Mouse (Mus musculus): ENCODE results near the gene Ranbp3l. TPM values are rescaled to one million over a fixed set of nuclear protein-coding genes. Genes with fewer than 3 reads are reported as not detected.

The Ranbp3l gene
- not detected for total RNA-seq (2023)

DNA sequence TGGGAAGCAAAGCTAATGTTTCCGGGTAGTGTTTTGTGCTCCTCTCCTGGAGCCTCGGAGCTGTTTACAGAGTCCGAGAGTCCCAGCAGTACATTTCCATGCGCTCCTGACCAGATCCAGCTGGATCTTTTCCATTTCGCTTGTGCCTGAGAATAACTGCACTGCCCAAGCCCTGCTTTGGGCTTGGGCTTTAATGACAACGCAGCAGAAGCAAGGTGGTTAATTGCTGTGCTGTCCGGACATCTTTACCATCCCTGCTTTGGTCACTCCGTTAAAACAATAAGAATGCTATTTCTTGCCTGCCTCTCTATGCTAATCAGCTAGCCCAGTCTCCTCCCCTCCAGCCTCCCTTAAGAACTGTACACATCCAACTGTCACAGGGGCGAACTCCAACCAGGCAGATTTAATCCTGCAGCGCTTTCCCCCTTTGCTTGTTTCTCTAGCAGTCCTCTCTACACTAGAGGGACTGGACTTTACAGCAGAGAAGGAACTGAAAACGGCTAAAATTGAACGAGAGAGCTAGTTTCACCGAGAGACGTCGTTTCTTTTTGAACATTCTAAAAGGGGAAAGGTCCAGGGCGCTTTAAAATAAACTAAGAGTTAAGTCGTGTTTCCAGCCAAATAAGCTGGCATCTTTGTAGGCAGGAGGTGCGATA is at the start of gene Ranbp3l:
Ranbp3l (plus strand) TSS at position 377 of the 656 bp plus-strand sequence.

DNA sequence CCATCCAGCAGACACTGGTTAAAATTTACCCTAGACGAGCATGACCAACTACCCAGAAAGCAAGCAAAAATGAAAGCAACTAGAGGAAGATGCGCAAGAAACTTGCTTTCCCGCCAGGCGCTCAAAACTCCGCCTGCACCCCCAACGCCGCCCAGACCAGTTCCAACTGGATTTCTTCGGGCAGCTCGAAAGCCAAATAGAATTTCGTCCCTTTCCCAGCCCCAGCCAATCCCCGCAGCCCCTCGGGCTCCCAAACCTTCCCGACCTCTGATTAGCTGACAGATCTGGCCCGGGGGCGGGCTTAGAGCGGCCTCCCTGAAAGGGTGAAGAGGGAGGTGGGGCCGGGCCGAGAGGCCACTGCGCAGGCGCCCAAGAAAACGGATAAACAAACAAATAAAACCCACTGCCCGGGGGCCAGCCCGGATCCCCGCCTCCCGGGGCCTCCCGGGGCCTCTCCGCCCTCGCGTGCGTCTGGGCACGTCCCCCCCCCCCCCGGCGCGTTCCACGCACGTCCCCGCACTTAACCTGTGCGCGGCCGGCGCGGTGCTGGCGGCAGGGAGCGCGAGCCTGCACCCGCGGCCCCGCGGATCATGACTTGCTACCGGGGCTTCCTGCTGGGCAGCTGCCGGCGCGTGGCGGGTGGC is 103.3 kb downstream of the Ranbp3l start, which contains the start of gene Nadk2:
Nadk2 (plus strand) TSS at position 349 of the 644 bp plus-strand sequence.

Other genes with a start within 250 kb of the Ranbp3l start
- 10 to 100 TPM; 17.5 to 21.9 TPM for gene Nadk2, start 103.3 kb downstream of the Ranbp3l start, total RNA-seq (2023)
- 10 to 100 TPM; 13.4 to 14.2 TPM for gene Lmbrd2, start 172.6 kb downstream of the Ranbp3l start, total RNA-seq (2023)
- gene Skp2, start 187.5 kb downstream of the Ranbp3l start, total RNA-seq (2023), result 1 to 10 TPM; 3.5 to 4.0 TPM

Measured in B cell, adult 67 days (primary cell).